Mouse (Mus musculus) embryo, embryonic 10.5 days (tissue): ENCODE measurements around the gene Dnajc15.
A peak's percentile ranks its signal among the peaks of the same experiment; 100 is the strongest.

Experiments used
- DNase-seq: peaks from one replicate; pipeline ENCODE4 v3.0.0-alpha.2; 2015; ENCODE audit warnings: low spot score

The Dnajc15 gene

GRCm38 (mm10) chr14:77794285-77794949 is 80.5 kb downstream of the Dnajc15 start:
- DNase-seq = no peak

GRCm38 (mm10) chr14:77792998-77793397 is 81.9 kb downstream of the Dnajc15 start:
- no peak for DNase-seq

GRCm38 (mm10) chr14:77783217-77783616 is 91.7 kb downstream of the Dnajc15 start:
- peak; percentile 29 for DNase-seq

GRCm38 (mm10) chr14:77777365-77777764 is 97.6 kb downstream of the Dnajc15 start:
- no peak for DNase-seq

GRCm38 (mm10) chr14:77776005-77776531 is 98.9 kb downstream of the Dnajc15 start:
- no peak for DNase-seq

GRCm38 (mm10) chr14:77773331-77773730 is 101.6 kb downstream of the Dnajc15 start:
- DNase-seq = no peak

- DNase-seq = no peak
Observed at GRCm38 (mm10) chr14:77771626-77772025, 103.3 kb downstream of the Dnajc15 start.
